Mouse (Mus musculus): ENCODE results near the gene Alpk1.

Gene Alpk1

DNA sequence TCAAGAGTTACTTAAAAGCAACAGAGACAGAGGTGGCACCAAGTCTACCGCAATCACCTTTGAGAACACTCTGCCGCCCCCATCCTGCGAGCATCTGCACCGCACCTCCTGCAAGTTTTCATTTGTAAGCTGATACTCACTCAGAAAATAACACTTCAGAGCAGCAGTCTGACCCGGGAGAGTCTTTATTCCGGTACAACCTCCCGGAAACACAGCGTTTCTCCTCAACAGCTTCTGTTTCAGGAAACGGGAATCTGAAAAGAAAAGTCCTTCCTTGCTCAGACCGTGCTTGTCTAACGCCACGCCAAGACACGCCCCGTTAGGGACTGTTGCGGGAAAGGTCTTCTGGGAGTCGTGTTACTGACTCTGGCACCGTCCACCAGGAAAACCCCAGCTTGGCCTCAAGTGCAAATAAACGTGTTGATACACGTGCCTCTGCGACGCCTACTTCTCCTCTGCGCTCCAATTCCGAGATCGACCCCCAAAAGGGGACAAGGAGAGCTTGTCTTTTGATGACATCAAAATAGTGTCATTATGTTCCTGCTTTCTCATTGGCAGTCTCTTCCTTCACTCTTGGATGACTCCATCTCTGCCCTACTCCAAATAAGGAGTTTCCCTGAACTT, at the start of gene Alpk1:
TSS of gene Alpk1 (minus strand) at position 507 of the 624 bp plus-strand sequence.
- CTCF ChIA-PET = interaction anchor here (1.0 kb wide), 1 partner anchor 12 kb away, joined by 3 read pairs; no protein-coding TSS in a partner anchor

DNA sequence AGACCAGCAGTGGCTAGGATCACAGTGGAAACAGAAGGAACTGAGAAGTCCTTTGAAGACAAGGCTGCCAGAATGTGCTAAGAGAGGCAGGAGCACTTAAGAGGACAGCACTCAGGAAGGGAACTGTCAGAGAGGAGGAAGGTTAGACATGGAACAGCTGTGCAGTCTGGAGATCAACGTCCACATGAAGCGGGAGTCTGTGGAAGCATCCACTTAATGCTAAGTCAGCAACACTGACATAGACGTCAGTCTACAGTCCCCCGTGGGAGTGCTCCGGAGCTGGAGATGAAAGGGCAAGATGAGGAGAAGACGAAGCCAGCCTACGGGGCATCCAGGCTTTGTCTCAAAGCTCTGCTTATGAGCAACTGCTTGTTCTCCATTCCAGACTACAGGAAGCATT, 46.8 kb upstream of the Alpk1 start:
- CTCF ChIA-PET = interaction anchor here (2.5 kb wide), 1 partner anchor 10 kb away, joined by 8 read pairs; the partner anchor contains the start of gene Ap1ar

DNA sequence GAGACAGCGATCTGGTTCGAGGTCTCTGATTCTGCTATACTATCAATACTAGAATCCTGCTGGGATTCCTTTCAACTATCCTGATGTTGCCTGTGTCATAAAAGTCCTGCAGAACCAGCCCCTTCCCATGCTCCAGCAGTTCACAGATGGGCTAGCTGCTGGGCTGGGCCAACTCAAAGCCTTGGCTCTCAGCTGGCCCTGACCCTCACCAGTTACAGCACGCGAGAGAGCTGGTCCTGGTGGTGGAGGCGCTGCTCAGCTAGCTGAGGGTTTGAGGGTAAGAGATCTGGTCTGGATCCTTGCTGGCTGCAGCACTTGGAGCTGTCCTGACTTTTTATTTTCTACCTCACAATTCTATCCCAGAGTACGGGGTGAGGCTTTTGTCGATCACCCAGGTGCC, 46.2 kb upstream of the Alpk1 start:
- CTCF ChIA-PET = interaction anchor here (0.6 to 2.5 kb wide), 2 partner anchors 11 to 185 kb away, joined by 3 to 8 read pairs; partner anchors contain the start of gene Ap1ar

DNA sequence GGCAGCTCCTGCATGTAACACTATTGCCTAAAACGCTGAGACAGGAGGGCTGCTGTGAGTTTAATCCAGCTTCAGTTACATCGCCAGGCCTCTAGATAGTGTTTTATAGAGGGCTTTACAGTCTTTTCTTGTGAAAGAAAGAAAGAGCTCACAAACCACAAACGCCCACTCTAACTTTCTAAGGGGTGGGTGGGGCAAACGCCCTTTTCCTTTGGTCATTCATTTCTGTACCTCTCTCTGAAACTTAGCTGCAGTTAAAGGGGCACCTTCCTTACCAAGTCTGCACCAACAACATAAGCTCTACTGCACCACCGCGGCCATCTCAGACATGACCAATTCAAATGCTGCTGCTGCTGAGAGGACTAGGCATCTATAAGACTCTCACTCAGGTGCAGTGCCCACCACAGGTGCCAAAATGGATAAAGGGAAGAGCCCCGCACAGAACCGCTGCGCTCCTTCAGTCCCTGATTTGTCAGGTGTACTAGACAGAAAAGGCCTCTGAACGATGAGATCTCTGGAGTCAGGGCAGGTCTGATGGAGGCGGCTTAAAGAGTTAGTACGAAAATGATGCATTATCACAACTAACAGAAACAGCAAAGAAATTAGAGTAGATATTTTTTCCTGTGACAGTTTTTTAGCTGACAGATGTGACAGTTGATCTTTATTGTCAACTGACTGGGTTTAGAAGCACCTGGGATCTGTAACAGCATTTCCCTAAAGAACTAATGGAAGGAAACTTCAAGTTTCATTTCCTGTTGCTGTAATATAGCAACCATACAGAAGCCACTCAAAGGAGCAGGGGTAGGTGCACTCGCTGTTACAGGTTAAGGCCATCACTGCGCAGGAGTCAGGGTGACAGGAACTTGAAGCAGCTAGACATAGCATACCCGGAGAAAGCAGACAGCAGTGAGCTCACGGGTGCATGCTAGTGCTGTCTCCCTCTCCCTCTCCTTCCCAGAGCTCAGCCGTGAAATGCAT, 43.8 kb upstream of the Alpk1 start:
- CTCF ChIA-PET = interaction anchor here (0.5 to 0.6 kb wide), 2 partner anchors 14 to 36 kb away, joined by 3 read pairs; no protein-coding TSS in a partner anchor

- CTCF ChIA-PET = no interaction called here
These were observed 40.9 kb upstream of the Alpk1 start for GRCm38 (mm10) chr3:127821209-127821608.

- CTCF ChIA-PET = no interaction called here
These were observed 40.1 kb upstream of the Alpk1 start for GRCm38 (mm10) chr3:127820400-127820799.

DNA sequence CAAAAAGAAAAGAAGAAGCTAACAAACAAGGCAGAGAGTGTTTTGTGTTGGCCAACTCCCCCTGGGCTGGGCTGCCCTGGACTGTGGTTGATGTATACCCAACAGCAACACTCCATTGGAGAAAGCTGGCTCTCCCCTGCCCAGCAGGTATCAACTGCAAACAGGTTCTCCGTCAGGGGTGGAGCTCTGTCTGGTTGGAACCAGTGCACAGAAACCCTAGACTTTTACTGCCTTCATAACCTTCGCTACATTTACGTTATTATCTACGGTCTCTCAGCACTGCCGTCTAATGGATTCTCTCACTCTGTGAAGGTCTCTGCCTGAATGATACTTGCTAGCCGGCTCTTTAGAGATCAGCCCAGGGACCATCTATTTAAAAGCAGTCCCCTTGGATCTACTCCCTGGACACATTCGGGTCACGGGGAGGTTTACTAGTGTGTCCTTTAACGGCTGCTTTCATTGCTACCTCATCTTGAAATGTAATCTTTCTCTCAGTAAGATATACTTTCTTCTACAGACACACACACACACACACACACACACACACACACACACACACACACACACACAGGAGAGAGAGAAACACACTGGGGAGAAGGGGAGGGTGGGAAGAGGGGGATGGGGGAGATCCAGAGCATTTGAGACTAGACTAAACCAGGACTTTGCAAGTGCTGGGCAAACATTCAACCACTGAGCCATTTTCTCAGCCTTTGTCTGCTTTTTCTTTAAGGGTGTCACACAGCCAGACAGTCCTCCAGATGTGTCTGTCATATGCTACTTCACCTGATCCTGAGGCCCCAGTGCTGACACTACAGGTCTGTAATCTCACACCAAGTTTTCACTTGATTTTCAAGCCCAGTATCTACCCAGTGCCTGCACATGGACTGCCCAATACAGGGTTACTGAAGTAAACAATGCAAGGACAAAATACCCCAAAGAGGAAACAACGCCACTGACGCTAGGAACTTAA, 38.7 kb upstream of the Alpk1 start:
- CTCF ChIA-PET = interaction anchor here (0.6 to 0.7 kb wide), 2 partner anchors 52 to 1027 kb away, joined by 3 to 13 read pairs; no protein-coding TSS in a partner anchor

GRCm38 (mm10) chr3:127817120-127817683, 36.9 kb upstream of the Alpk1 start:
- CTCF ChIA-PET = no interaction called here

DNA sequence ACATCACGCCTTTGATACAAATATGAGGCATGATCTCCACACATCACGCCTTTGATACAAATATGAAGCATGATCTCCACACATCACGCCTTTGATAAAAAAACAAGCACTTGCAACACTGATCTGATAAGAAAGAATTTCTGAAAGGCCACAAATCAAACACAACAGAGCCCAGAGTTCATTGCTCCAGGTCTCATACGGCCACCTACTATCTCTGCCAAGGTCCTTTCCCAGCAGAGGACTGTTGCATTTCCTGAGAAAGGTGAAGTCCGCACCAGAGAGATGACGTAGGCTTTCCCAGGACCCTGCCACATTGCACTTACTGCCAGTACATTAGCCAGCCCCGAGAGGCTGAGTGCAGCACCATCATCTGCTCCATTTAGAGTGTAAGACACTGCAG, 28.8 kb upstream of the Alpk1 start:
- CTCF ChIA-PET = no interaction called here

DNA sequence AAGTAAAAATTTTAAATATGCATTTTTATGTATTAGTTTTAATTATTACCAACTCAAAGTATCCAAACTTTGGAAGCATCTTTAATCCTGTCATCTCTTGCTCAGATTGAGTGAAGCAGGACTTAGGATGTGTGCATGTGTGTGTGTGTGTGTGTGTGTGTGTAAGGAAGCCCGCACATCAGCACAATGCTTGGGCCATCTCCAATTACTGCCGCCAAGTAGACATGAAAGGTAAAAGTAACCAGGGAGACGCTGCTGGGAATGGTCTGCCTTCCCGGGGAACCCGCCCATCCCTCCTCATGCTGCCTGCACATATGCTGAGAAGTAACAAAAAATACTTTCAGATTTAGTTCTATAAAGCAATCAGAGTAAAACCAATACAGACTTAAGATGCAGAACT, 27.5 kb upstream of the Alpk1 start:
- CTCF ChIA-PET = no interaction called here

- CTCF ChIA-PET = no interaction called here
These were observed 25.7 kb upstream of the Alpk1 start for GRCm38 (mm10) chr3:127805991-127806390.

DNA sequence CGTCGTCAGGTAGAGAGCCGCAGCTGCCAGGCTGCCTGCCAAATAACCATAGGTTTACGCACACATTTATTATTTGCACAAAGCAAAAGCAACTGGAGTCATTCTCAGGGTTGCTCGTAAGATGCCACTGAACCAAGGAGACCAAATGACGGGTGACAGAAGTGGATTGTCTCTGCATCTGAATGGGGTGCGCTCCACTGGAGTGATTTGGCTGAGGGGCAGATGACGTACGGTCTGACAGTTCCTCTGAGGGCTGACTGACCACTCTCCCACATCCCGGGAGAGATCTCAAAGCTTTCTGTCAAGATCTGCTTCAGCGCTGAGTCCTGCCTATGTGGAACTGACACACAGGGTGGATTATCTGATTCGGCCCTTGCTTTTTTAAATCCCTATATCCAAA, 24.7 kb upstream of the Alpk1 start:
- CTCF ChIA-PET = no interaction called here

GRCm38 (mm10) chr3:127804439-127804838, 24.1 kb upstream of the Alpk1 start:
- CTCF ChIA-PET = no interaction called here

- CTCF ChIA-PET = no interaction called here
These were observed 22.5 kb upstream of the Alpk1 start for GRCm38 (mm10) chr3:127802814-127803213.

GRCm38 (mm10) chr3:127801162-127801561, 20.8 kb upstream of the Alpk1 start:
- CTCF ChIA-PET = no interaction called here

DNA sequence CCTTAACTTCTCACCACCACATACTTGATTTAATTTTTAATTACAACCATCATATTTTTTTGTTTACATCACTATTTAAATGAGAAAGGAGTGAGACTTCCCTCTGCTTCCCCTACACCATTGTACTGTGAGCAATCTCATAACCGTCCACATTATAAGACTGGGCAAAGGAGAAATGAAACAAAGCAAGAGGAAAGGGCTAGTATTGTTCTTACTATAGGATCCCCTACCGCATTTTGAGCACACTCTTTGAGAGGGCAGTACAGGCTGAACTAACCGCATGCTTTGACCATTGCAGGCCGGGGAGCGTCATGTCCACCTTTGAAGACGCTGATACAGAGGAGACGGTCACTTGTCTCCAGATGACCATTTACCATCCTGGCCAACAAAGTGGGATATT, 15.9 kb upstream of the Alpk1 start:
- CTCF ChIA-PET = no interaction called here

DNA sequence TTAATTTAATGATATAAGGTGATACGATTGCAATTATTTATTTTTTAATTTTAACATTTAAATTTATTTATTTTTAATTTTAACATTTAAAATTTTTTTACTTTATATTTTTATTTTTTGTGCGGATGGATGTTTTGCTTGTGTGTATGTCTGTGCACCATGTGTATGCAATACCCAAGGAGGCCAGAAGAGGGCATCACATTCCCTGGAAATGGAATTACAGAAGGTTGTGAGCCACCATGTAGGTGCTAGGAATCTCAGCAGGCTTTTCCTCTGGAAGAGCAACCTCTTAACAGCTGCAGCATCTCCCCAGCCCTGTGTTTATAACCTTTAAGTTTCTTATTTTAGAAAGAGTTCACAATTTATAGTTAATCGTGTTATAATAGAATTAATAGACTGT, 15.4 kb upstream of the Alpk1 start:
- CTCF ChIA-PET = no interaction called here

GRCm38 (mm10) chr3:127793022-127793421, 12.7 kb upstream of the Alpk1 start:
- CTCF ChIA-PET = no interaction called here

GRCm38 (mm10) chr3:127791595-127792561, 11.6 kb upstream of the Alpk1 start:
- CTCF ChIA-PET = interaction anchor here (0.7 kb wide), 1 partner anchor 30 kb away, joined by 5 read pairs; no protein-coding TSS in a partner anchor

DNA sequence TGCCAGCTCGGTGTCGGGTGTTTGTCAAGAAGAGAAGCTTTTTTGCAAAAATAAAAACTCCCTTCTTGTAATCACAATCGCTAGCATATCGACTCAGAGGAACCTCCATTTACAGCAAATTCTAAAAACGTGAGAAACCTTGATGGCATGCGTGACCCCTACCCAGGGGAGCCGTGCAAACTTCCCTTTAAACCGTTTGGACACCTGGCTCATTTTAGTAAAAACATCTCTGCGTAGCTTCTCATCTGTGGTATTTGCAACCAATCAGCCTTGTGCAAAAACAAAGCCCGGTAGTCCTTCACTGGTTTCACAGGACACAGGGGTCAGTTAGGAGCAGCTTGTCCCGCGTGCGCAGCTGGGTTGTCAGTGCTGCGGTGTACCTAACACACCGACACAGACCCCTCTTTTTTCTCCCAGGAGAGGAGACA, 10.7 kb upstream of the Alpk1 start:
- CTCF ChIA-PET = no interaction called here

Measured in spleen, embryonic (tissue).